Comparison of ENCODE assay signal across 10 mouse cellular contexts in the genomic region with DNA sequence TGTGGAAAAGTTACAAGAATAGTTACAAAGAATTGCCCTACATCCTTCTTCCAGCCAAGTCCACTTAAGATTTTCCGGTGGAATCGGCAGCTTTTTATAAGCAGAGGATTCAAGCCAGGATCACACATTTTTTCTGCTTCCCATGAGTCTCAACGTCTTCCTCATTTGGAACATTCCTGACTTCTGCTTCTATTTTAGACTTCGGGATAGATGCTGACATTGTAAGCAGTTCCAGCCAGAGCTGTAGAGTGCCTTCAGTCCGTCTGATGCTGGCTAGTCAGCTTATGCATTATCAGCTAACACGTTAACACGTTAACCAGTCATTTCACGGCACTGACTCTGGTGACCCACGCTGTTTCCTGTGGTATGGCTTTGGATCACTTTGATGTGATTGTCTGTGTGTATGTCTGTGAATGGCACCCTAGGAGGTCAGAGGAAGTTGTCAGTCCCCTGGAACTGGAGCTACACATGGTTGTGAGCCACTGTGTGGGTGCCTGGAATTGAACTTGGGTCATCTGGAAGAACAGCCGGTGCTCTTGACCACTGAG. TPM values are rescaled to one million over a fixed set of nuclear protein-coding genes. Genes with fewer than 3 reads are reported as not detected.
A peak's percentile ranks its signal among the peaks of the same experiment; 100 is the strongest.
DNase-seq lines count a peak whose midpoint lies in the region; ATAC-seq and TF ChIP-seq lines count a peak whose summit lies in the region.
"Had no signal": no experiment of that assay in that cellular context is flagged by ENCODE, and none has a peak within 500 bp of the region (broad histone marks: within the 10 kb centered on the region; RNA-seq: fewer than 3 reads in every experiment).

No protein-coding gene starts in this region.

- WGBS in embryonic facial prominence, embryonic 12.5 days: 85% methylated on average over 10 of the region's 10 CpGs
- 91% methylated on average over 10 of the region's 10 CpGs for WGBS in embryonic facial prominence, embryonic 10.5 days
- WGBS in liver, adult 2 months: 68% methylated on average over 10 of the region's 10 CpGs
- WGBS in liver, embryonic 12.5 days (ENCODE audit: insufficient replicate concordance): 75% methylated on average over 10 of the region's 10 CpGs
- 13% methylated on average over 10 of the region's 10 CpGs for WGBS in heart, postnatal 0 days
- 45% methylated on average over 10 of the region's 10 CpGs for WGBS in thymus, adult 2 months

- no peaks in the 10 kb centered on the region for H3K79me2 ChIP-seq in liver, adult 2 months (ENCODE audit: control insufficient read depth, insufficient read depth, low read length)

- no peak overlapping the region for H3K9ac ChIP-seq in embryonic facial prominence, embryonic 12.5 days
- H3K9ac ChIP-seq in liver, adult 2 months (ENCODE audit: low read depth, low read length): no peak overlapping the region
- no peak overlapping the region for H3K9ac ChIP-seq in liver, embryonic 12.5 days
- H3K9ac ChIP-seq in heart, postnatal 0 days (replicated peaks; ENCODE audit: low read depth, low read length): peak overlapping the region; percentile 22; the same call in 1 of the 2 replicates
- H3K9ac ChIP-seq: limb, embryonic 12.5 days had no signal

- no peak for DNase-seq in embryonic facial prominence, embryonic 10.5 days (ENCODE audit: low spot score)
- DNase-seq in liver, adult 2 months (ENCODE audit: extremely low read depth, low read depth, low spot score): peak; percentile 18
- DNase-seq in heart, postnatal 0 days (ENCODE audit: low spot score): peak; percentile 30
- DNase-seq in natural killer cell, adult 2 months (ENCODE audit: low spot score in 2 of 2): peak; percentile 51 to 71
- DNase-seq in embryo, embryonic 11 days: no peak
- DNase-seq in thymus, adult 2 months: no peak

- 0 out of 2 replicates have a peak, but pooled peaks cover 2% of the 10 kb centered on the region for H3K9me3 ChIP-seq in embryonic facial prominence, embryonic 12.5 days
- 0 out of 2 replicates have a peak, but pooled peaks cover 2% of the 10 kb centered on the region for H3K9me3 ChIP-seq in embryonic facial prominence, embryonic 10.5 days
- peaks cover 10% of the 10 kb centered on the region for H3K9me3 ChIP-seq in liver, embryonic 12.5 days (replicated peaks)
- no peaks in the 10 kb centered on the region for H3K9me3 ChIP-seq in heart, postnatal 0 days (replicated peaks; ENCODE audit: control insufficient read depth, low read length)

- no peaks in the 10 kb centered on the region for H3K36me3 ChIP-seq in embryonic facial prominence, embryonic 12.5 days
- H3K36me3 ChIP-seq in embryonic facial prominence, embryonic 10.5 days (replicated peaks): no peaks in the 10 kb centered on the region
- H3K36me3 ChIP-seq in liver, adult 2 months (ENCODE audit: control insufficient read depth, insufficient read depth, low read length): no peaks in the 10 kb centered on the region
- H3K36me3 ChIP-seq in liver, embryonic 12.5 days: no peaks in the 10 kb centered on the region
- no peaks in the 10 kb centered on the region for H3K36me3 ChIP-seq in heart, postnatal 0 days (replicated peaks; ENCODE audit: control insufficient read depth, insufficient read depth, low read length)
- no peaks in the 10 kb centered on the region for H3K36me3 ChIP-seq in thymus, adult 2 months (ENCODE audit: control insufficient read depth, insufficient read depth, low read length)
- H3K36me3 ChIP-seq: limb, embryonic 12.5 days had no signal

- TF ChIP-seq CTCF in liver, adult 2 months (IDR thresholded peaks at IDR 0.05; ENCODE audit: low read depth, low read length): no peak
- no peak for TF ChIP-seq CTCF in heart, postnatal 0 days (IDR thresholded peaks at IDR 0.05; ENCODE audit: low read depth)
- no peak for TF ChIP-seq CTCF in thymus, adult 2 months (IDR thresholded peaks at IDR 0.05; ENCODE audit: borderline replicate concordance, control insufficient read depth, extremely low read depth, insufficient read depth, low read length, poor library complexity)

- no peak overlapping the region for H3K4me3 ChIP-seq in embryonic facial prominence, embryonic 12.5 days
- H3K4me3 ChIP-seq in embryonic facial prominence, embryonic 10.5 days: no peak overlapping the region
- H3K4me3 ChIP-seq in liver, adult 2 months (ENCODE audit: insufficient read depth, low read depth, low read length): no peak overlapping the region
- H3K4me3 ChIP-seq in liver, embryonic 12.5 days: no peak overlapping the region
- H3K4me3 ChIP-seq in heart, postnatal 0 days (ENCODE audit: low read depth, low read length): peak overlapping the region; percentile 21
- no peak overlapping the region for H3K4me3 ChIP-seq in thymus, adult 2 months (ENCODE audit: control insufficient read depth, insufficient read depth, low read length)
- H3K4me3 ChIP-seq: limb, embryonic 12.5 days had no signal

- TF ChIP-seq EP300 in heart, postnatal 0 days (IDR thresholded peaks at IDR 0.05; ENCODE audit: low read depth): no peak

- ATAC-seq in embryonic facial prominence, embryonic 12.5 days (ENCODE audit: insufficient number of reproducible peaks, insufficient read depth, low FRiP score, low TSS enrichment): peak; percentile 5; the same call in 1 of the 2 replicates
- ATAC-seq in liver, embryonic 12.5 days: no peak
- ATAC-seq in heart, postnatal 0 days (ENCODE audit: insufficient read depth, low read depth): peak; percentile 55

- H3K27ac ChIP-seq in embryonic facial prominence, embryonic 12.5 days: no peak overlapping the region
- H3K27ac ChIP-seq in embryonic facial prominence, embryonic 10.5 days (replicated peaks): no peak overlapping the region
- H3K27ac ChIP-seq in liver, adult 2 months (replicated peaks; ENCODE audit: insufficient read depth, low read depth, low read length): no peak overlapping the region
- H3K27ac ChIP-seq in liver, embryonic 12.5 days: no peak overlapping the region; the same call in 1 of the 2 replicates
- peak overlapping the region; percentile 68 for H3K27ac ChIP-seq in heart, postnatal 0 days (ENCODE audit: low read depth)
- no peak overlapping the region for H3K27ac ChIP-seq in thymus, adult 2 months (ENCODE audit: control insufficient read depth, insufficient read depth, low read length)
- H3K27ac ChIP-seq: limb, embryonic 12.5 days had no signal

- H3K4me1 ChIP-seq in embryonic facial prominence, embryonic 12.5 days: peaks cover 8% of the 10 kb centered on the region; the same call in 1 of the 2 replicates
- 0 out of 2 replicates have a peak, but pooled peaks cover 4% of the 10 kb centered on the region for H3K4me1 ChIP-seq in embryonic facial prominence, embryonic 10.5 days
- no peaks in the 10 kb centered on the region; the same call in 1 of the 2 replicates for H3K4me1 ChIP-seq in liver, adult 2 months (ENCODE audit: control insufficient read depth, insufficient read depth, low read length)
- peaks cover 17% of the 10 kb centered on the region for H3K4me1 ChIP-seq in liver, embryonic 12.5 days
- peaks cover 5% of the 10 kb centered on the region; the same call in 1 of the 2 replicates for H3K4me1 ChIP-seq in heart, postnatal 0 days (ENCODE audit: control insufficient read depth, insufficient read depth)
- H3K4me1 ChIP-seq in thymus, adult 2 months (replicated peaks; ENCODE audit: control insufficient read depth, insufficient read depth, low read length): no peaks in the 10 kb centered on the region

- H3K27me3 ChIP-seq in embryonic facial prominence, embryonic 12.5 days: no peaks in the 10 kb centered on the region
- H3K27me3 ChIP-seq in embryonic facial prominence, embryonic 10.5 days (replicated peaks; ENCODE audit: low read depth, poor library complexity, severe bottlenecking): no peaks in the 10 kb centered on the region
- no peaks in the 10 kb centered on the region for H3K27me3 ChIP-seq in liver, adult 2 months (ENCODE audit: control insufficient read depth, insufficient read depth, low read length)
- H3K27me3 ChIP-seq in liver, embryonic 12.5 days (replicated peaks): no peaks in the 10 kb centered on the region
- no peaks in the 10 kb centered on the region for H3K27me3 ChIP-seq in heart, postnatal 0 days (ENCODE audit: control insufficient read depth, insufficient read depth, low read length)
- no peaks in the 10 kb centered on the region for H3K27me3 ChIP-seq in thymus, adult 2 months (ENCODE audit: control insufficient read depth, insufficient read depth, low read length)
- H3K27me3 ChIP-seq: limb, embryonic 12.5 days; Patski had no signal

- no peak for TF ChIP-seq POLR2A in liver, adult 2 months (IDR thresholded peaks at IDR 0.05; ENCODE audit: extremely low read depth, insufficient read depth, low read length)
- TF ChIP-seq POLR2A in thymus, adult 2 months (IDR thresholded peaks at IDR 0.05; ENCODE audit: control insufficient read depth, extremely low read depth, insufficient read depth, low read length, poor library complexity): no peak

- no peak overlapping the region for H3K4me2 ChIP-seq in embryonic facial prominence, embryonic 12.5 days (replicated peaks)
- H3K4me2 ChIP-seq in liver, embryonic 12.5 days: no peak overlapping the region
- H3K4me2 ChIP-seq in heart, postnatal 0 days (ENCODE audit: low read depth, low read length): peak overlapping the region; percentile 57
- H3K4me2 ChIP-seq: limb, embryonic 12.5 days had no signal

RNA-seq across cellular contexts. Expression of gene Selenof, which starts 47.6 kb away (rescaled TPM):
- polyA plus RNA-seq in embryonic facial prominence, embryonic 12.5 days (2016; fragmentation: Nextera tagmentation; extraction: Ambion mirVana): 508 and 511 TPM in 2 replicates
- 452 and 456 TPM in 2 replicates for polyA plus RNA-seq in embryonic facial prominence, embryonic 10.5 days (2016; fragmentation: Nextera tagmentation; extraction: Ambion mirVana)
- 314 and 385 TPM in 2 replicates for total RNA-seq in liver, adult 2 months (2014; rRNA removed)
- polyA plus RNA-seq in liver, adult 2 months (2012; rRNA removed): 176 and 235 TPM in 2 replicates
- polyA plus RNA-seq in liver, embryonic 12.5 days (2016; fragmentation: Nextera tagmentation; extraction: Ambion mirVana): 307 and 317 TPM in 2 replicates
- total RNA-seq in heart, postnatal 0 days (2014; rRNA removed; ENCODE audit: low replicate concordance): 245 and 260 TPM in 2 replicates
- polyA plus RNA-seq in heart, postnatal 0 days (2015; fragmentation: Nextera tagmentation; extraction: Ambion mirVana): 416 and 439 TPM in 2 replicates
- polyA plus RNA-seq in thymus, adult 2 months (2012; rRNA removed): 113 and 129 TPM in 2 replicates

RNA-seq across cellular contexts. Expression of gene Hs2st1, which starts 47.7 kb away (rescaled TPM):
- 25.2 and 27.0 TPM in 2 replicates for polyA plus RNA-seq in embryonic facial prominence, embryonic 12.5 days (2016; fragmentation: Nextera tagmentation; extraction: Ambion mirVana)
- polyA plus RNA-seq in embryonic facial prominence, embryonic 10.5 days (2016; fragmentation: Nextera tagmentation; extraction: Ambion mirVana): 11.7 and 12.7 TPM in 2 replicates
- 5.4 and 6.0 TPM in 2 replicates for total RNA-seq in liver, adult 2 months (2014; rRNA removed)
- 1.9 and 2.0 TPM in 2 replicates for polyA plus RNA-seq in liver, adult 2 months (2012; rRNA removed)
- polyA plus RNA-seq in liver, embryonic 12.5 days (2016; fragmentation: Nextera tagmentation; extraction: Ambion mirVana): 6.0 and 6.3 TPM in 2 replicates
- total RNA-seq in heart, postnatal 0 days (2014; rRNA removed; ENCODE audit: low replicate concordance): 9.0 and 16.1 TPM in 2 replicates
- polyA plus RNA-seq in heart, postnatal 0 days (2015; fragmentation: Nextera tagmentation; extraction: Ambion mirVana): 3.3 and 3.5 TPM in 2 replicates
- 7.8 and 8.2 TPM in 2 replicates for polyA plus RNA-seq in thymus, adult 2 months (2012; rRNA removed)

Comparison
In these comparisons a context has a peak if more than half of its experiments do, and no peak if none do; other contexts are left out.
1. DNase-seq: peak in liver, adult 2 months (single experiment), heart, postnatal 0 days (single experiment) and natural killer cell, adult 2 months (2 of 2); none in embryonic facial prominence, embryonic 10.5 days (single experiment), embryo, embryonic 11 days (single experiment) and thymus, adult 2 months (single experiment).